Mouse (Mus musculus): ENCODE results near the gene Ppp1r9a. TPM values are rescaled to one million over a fixed set of nuclear protein-coding genes. Genes with fewer than 3 reads are reported as not detected.

The Ppp1r9a gene
- polyA plus RNA-seq, 1 experiment = 0.04 TPM

- Histone ChIP-seq H3ac (ENCODE audit: control insufficient read depth, insufficient read length, low read depth) (no peak overlapping the region), H3K4me3 (ENCODE audit: insufficient read depth, poor library complexity, severe bottlenecking) (no peak overlapping the region), H3K79me2 (ENCODE audit: control insufficient read depth, insufficient read depth) (no peaks in the 10 kb centered on the region), H3K79me3 (ENCODE audit: low read depth) (no peaks in the 10 kb centered on the region), H3K27me3 (ENCODE audit: control insufficient read depth, insufficient read depth, insufficient read length) (no peaks in the 10 kb centered on the region), H3K36me3 (ENCODE audit: control insufficient read depth, insufficient read depth) (no peaks in the 10 kb centered on the region)
- TF ChIP-seq CTCF (IDR thresholded peaks at IDR 0.05; ENCODE audit: control insufficient read depth, insufficient read depth, insufficient read length) = no peak
- TF ChIP-seq MYOD1 (IDR thresholded peaks at IDR 0.05; ENCODE audit: control insufficient read depth, insufficient read length, low read depth) = no peak
- TF ChIP-seq CEBPB (IDR thresholded peaks at IDR 0.05; ENCODE audit: low read depth) = no peak
- TF ChIP-seq MAX (IDR thresholded peaks at IDR 0.05) = no peak
- TF ChIP-seq MYOG (IDR thresholded peaks at IDR 0.05; ENCODE audit: control insufficient read depth, extremely low read depth, insufficient read length) = no peak
- no peak for TF ChIP-seq FOSL1 (IDR thresholded peaks at IDR 0.05; ENCODE audit: insufficient read depth, low read length, poor library complexity, severe bottlenecking)
- TF ChIP-seq USF1 (IDR thresholded peaks at IDR 0.05; ENCODE audit: low read depth) = no peak
These were observed 181.2 kb downstream of the Ppp1r9a start for GRCm38 (mm10) chr6:5083957-5084356.

- H3ac ChIP-seq (ENCODE audit: control insufficient read depth, insufficient read length, low read depth) = no peak overlapping the region
- no peaks in the 10 kb centered on the region for H3K36me3 ChIP-seq (ENCODE audit: control insufficient read depth, insufficient read depth)
- no peaks in the 10 kb centered on the region for H3K79me3 ChIP-seq (ENCODE audit: low read depth)
- H3K27me3 ChIP-seq (ENCODE audit: control insufficient read depth, insufficient read depth, insufficient read length) = no peaks in the 10 kb centered on the region
- TF ChIP-seq MAX (IDR thresholded peaks at IDR 0.05) (no peak), CTCF (IDR thresholded peaks at IDR 0.05; ENCODE audit: control insufficient read depth, insufficient read depth, insufficient read length) (no peak), USF1 (IDR thresholded peaks at IDR 0.05; ENCODE audit: low read depth) (no peak), FOSL1 (IDR thresholded peaks at IDR 0.05; ENCODE audit: insufficient read depth, low read length, poor library complexity, severe bottlenecking) (no peak), MYOG (IDR thresholded peaks at IDR 0.05; ENCODE audit: control insufficient read depth, extremely low read depth, insufficient read length) (no peak), CEBPB (IDR thresholded peaks at IDR 0.05; ENCODE audit: low read depth) (no peak), MYOD1 (IDR thresholded peaks at IDR 0.05; ENCODE audit: control insufficient read depth, insufficient read length, low read depth) (no peak)
- H3K4me3 ChIP-seq (ENCODE audit: insufficient read depth, poor library complexity, severe bottlenecking) = no peak overlapping the region
- H3K79me2 ChIP-seq (ENCODE audit: control insufficient read depth, insufficient read depth) = no peaks in the 10 kb centered on the region
These were observed 189.2 kb downstream of the Ppp1r9a start for GRCm38 (mm10) chr6:5091873-5092272.

GRCm38 (mm10) chr6:5092795-5093194 is 190.1 kb downstream of the Ppp1r9a start:
- no peak overlapping the region for H3K4me3 ChIP-seq (ENCODE audit: insufficient read depth, poor library complexity, severe bottlenecking)
- H3K79me3 ChIP-seq (ENCODE audit: low read depth) = no peaks in the 10 kb centered on the region
- TF ChIP-seq USF1 (IDR thresholded peaks at IDR 0.05; ENCODE audit: low read depth) = no peak
- no peak for TF ChIP-seq CEBPB (IDR thresholded peaks at IDR 0.05; ENCODE audit: low read depth)
- no peak for TF ChIP-seq FOSL1 (IDR thresholded peaks at IDR 0.05; ENCODE audit: insufficient read depth, low read length, poor library complexity, severe bottlenecking)
- no peak for TF ChIP-seq MAX (IDR thresholded peaks at IDR 0.05)
- TF ChIP-seq MYOG (IDR thresholded peaks at IDR 0.05; ENCODE audit: control insufficient read depth, extremely low read depth, insufficient read length) = no peak
- TF ChIP-seq CTCF (IDR thresholded peaks at IDR 0.05; ENCODE audit: control insufficient read depth, insufficient read depth, insufficient read length) = no peak
- TF ChIP-seq MYOD1 (IDR thresholded peaks at IDR 0.05; ENCODE audit: control insufficient read depth, insufficient read length, low read depth) = no peak
- H3K36me3 ChIP-seq (ENCODE audit: control insufficient read depth, insufficient read depth) = no peaks in the 10 kb centered on the region
- H3K27me3 ChIP-seq (ENCODE audit: control insufficient read depth, insufficient read depth, insufficient read length) = no peaks in the 10 kb centered on the region
- H3ac ChIP-seq (ENCODE audit: control insufficient read depth, insufficient read length, low read depth) = no peak overlapping the region
- H3K79me2 ChIP-seq (ENCODE audit: control insufficient read depth, insufficient read depth) = no peaks in the 10 kb centered on the region

- Histone ChIP-seq H3ac (ENCODE audit: control insufficient read depth, insufficient read length, low read depth) (no peak overlapping the region), H3K4me3 (ENCODE audit: insufficient read depth, poor library complexity, severe bottlenecking) (no peak overlapping the region), H3K36me3 (ENCODE audit: control insufficient read depth, insufficient read depth) (no peaks in the 10 kb centered on the region), H3K79me2 (ENCODE audit: control insufficient read depth, insufficient read depth) (no peaks in the 10 kb centered on the region), H3K79me3 (ENCODE audit: low read depth) (no peaks in the 10 kb centered on the region), H3K27me3 (ENCODE audit: control insufficient read depth, insufficient read depth, insufficient read length) (no peaks in the 10 kb centered on the region)
- no peak for TF ChIP-seq FOSL1 (IDR thresholded peaks at IDR 0.05; ENCODE audit: insufficient read depth, low read length, poor library complexity, severe bottlenecking)
- no peak for TF ChIP-seq USF1 (IDR thresholded peaks at IDR 0.05; ENCODE audit: low read depth)
- no peak for TF ChIP-seq MYOD1 (IDR thresholded peaks at IDR 0.05; ENCODE audit: control insufficient read depth, insufficient read length, low read depth)
- no peak for TF ChIP-seq CTCF (IDR thresholded peaks at IDR 0.05; ENCODE audit: control insufficient read depth, insufficient read depth, insufficient read length)
- no peak for TF ChIP-seq CEBPB (IDR thresholded peaks at IDR 0.05; ENCODE audit: low read depth)
These were observed 190.8 kb downstream of the Ppp1r9a start for GRCm38 (mm10) chr6:5093516-5093915.

- no peaks in the 10 kb centered on the region for H3K79me2 ChIP-seq (ENCODE audit: control insufficient read depth, insufficient read depth)
- H3ac ChIP-seq (ENCODE audit: control insufficient read depth, insufficient read length, low read depth) = no peak overlapping the region
- H3K79me3 ChIP-seq (ENCODE audit: low read depth) = no peaks in the 10 kb centered on the region
- TF ChIP-seq MYOG (IDR thresholded peaks at IDR 0.05; ENCODE audit: control insufficient read depth, extremely low read depth, insufficient read length) = no peak
- TF ChIP-seq MYOD1 (IDR thresholded peaks at IDR 0.05; ENCODE audit: control insufficient read depth, insufficient read length, low read depth) = no peak
- no peak for TF ChIP-seq CTCF (IDR thresholded peaks at IDR 0.05; ENCODE audit: control insufficient read depth, insufficient read depth, insufficient read length)
- no peak for TF ChIP-seq CEBPB (IDR thresholded peaks at IDR 0.05; ENCODE audit: low read depth)
- no peak for TF ChIP-seq MAX (IDR thresholded peaks at IDR 0.05)
- no peak for TF ChIP-seq USF1 (IDR thresholded peaks at IDR 0.05; ENCODE audit: low read depth)
- TF ChIP-seq FOSL1 (IDR thresholded peaks at IDR 0.05; ENCODE audit: insufficient read depth, low read length, poor library complexity, severe bottlenecking) = no peak
- H3K36me3 ChIP-seq (ENCODE audit: control insufficient read depth, insufficient read depth) = no peaks in the 10 kb centered on the region
- no peak overlapping the region for H3K4me3 ChIP-seq (ENCODE audit: insufficient read depth, poor library complexity, severe bottlenecking)
- no peaks in the 10 kb centered on the region for H3K27me3 ChIP-seq (ENCODE audit: control insufficient read depth, insufficient read depth, insufficient read length)
These were observed 192.8 kb downstream of the Ppp1r9a start for GRCm38 (mm10) chr6:5095365-5095973.
